Mouse (Mus musculus): ENCODE results near the gene Fzd1.

DNA sequence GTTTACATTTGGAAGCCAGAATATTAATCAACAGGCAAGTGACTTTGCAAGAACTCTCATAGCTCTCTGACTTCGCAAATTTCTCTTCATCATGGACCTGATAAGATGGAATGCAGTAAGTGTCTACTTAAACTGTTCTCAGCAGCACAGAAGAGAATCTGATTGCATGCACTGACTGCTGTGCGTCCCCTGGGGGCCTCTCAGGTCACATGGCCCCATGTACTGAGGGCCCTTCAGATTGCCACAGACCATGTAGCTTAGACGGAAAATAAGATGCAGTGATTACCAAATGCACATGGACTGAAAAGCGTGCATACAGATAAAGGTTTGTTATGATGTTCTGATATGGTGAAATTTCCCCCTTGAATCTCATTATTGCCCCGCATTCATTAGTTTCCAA, 8.9 kb upstream of the Fzd1 start:
- TF ChIP-seq CTCF (IDR thresholded peaks at IDR 0.05; ENCODE audit: low read depth) = no peak
- no peak for TF ChIP-seq EP300 (IDR thresholded peaks at IDR 0.05; ENCODE audit: low read depth)

Measured in heart, postnatal 0 days (tissue).